ENCODE assay signal across 17 mouse cellular contexts in the genomic region with DNA sequence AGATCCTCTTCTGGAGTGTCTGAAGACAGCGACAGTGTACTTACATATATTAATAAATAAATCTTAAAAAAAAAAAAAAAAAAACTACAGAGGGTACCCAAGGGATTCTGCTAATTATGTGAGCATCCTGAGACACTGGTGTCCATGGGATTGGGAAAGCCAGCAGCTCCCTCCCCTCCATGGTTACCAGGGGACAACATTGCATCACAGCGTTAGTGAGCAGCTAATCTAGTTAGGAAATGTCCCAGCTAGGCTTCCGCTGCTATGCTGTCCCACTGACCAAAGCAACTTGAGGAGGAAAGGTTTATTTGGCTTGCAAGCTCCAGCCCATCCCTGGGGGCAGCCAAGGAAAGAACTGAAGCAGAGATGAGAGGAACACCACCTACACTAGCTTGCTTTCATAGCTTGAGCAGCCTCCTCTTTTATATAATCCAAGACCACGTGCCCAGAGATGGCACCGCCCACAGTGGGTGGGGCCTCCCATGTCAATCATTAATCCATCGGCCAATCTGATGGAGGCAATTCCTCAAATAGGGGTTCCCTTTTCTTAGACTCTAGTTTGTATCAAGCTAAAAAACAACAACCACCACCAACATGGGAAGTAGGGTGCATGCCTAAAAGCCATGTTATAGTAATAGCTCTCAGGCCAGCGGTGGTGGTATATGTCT. TPM values are rescaled to one million over a fixed set of nuclear protein-coding genes. Genes with fewer than 3 reads are reported as not detected.
"Had no signal": no experiment of that assay in that cellular context is flagged by ENCODE, and none has a peak within 500 bp of the region (broad histone marks: within the 10 kb centered on the region; RNA-seq: fewer than 3 reads in every experiment).

No protein-coding gene starts in this region.

- ATAC-seq: midbrain, embryonic 15.5 days had no signal

- H3K27me3 ChIP-seq: limb, embryonic 15.5 days; midbrain, embryonic 15.5 days; neural tube, embryonic 12.5 days had no signal

- H3K9ac ChIP-seq: limb, embryonic 15.5 days; midbrain, embryonic 15.5 days; neural tube, embryonic 12.5 days had no signal

- H3K27ac ChIP-seq: kidney, postnatal 0 days; limb, embryonic 15.5 days; midbrain, embryonic 15.5 days; neural tube, embryonic 12.5 days had no signal

- H3K4me1 ChIP-seq: megakaryocyte, embryonic 14.5 days had no signal

- DNase-seq: kidney, adult 11 months; kidney, adult 9 months; kidney, postnatal 36 days; layer of hippocampus, adult 9-11 months; layer of hippocampus, postnatal 36 days; lung, adult 18-20 months; lung, postnatal 4 days; right cerebral cortex, adult 18-20 months; right cerebral cortex, postnatal 25 days had no signal

- H3K36me3 ChIP-seq: limb, embryonic 15.5 days; midbrain, embryonic 15.5 days; neural tube, embryonic 12.5 days had no signal

- H3K4me3 ChIP-seq: limb, embryonic 15.5 days; megakaryocyte, embryonic 14.5 days; midbrain, embryonic 15.5 days; neural tube, embryonic 12.5 days had no signal

- H3K4me2 ChIP-seq: limb, embryonic 15.5 days; midbrain, embryonic 11.5 days; midbrain, embryonic 15.5 days; neural tube, embryonic 12.5 days had no signal

- H3K9me3 ChIP-seq: limb, embryonic 15.5 days; midbrain, embryonic 15.5 days; neural tube, embryonic 12.5 days had no signal

RNA-seq across cellular contexts. Expression of a gene that starts 17.7 kb away (rescaled TPM):
- total RNA-seq: monocyte, adult 5-6 weeks; neutrophil, adult 5-6 weeks had no signal
